ENCODE assay signal across 8 mouse cellular contexts in the genomic region with DNA sequence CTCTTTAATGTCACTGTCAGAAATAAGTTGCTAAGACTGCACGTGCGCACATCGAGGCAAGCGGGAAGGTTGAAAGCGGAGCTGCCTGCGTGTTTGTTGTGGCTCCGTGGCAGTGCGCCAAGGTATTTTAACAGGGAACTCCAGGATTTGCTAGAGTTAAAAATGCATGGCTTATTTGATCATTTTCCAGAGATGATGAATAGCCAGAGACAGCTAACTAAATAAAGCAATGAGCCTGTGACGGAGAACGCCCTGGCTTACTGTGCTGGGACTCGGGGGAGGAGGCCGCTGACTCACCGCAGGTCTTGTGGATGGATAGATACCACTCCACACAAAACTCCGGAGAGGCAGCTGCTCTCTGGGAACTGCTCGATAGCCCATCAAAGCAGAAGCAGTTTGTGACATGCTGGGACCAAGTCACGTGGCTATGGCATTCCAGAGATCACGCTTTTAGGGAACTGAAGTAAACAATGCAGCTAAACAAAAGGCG. TPM values are rescaled to one million over a fixed set of nuclear protein-coding genes. Genes with fewer than 3 reads are reported as not detected.
DNase-seq lines count a peak whose midpoint lies in the region; ATAC-seq lines count a peak whose summit lies in the region.

No protein-coding gene starts in this region.

- no peaks in the 10 kb centered on the region; the same call in 1 of the 2 replicates for H3K4me1 ChIP-seq in hindbrain, embryonic 14.5 days (replicated peaks; ENCODE audit: control insufficient read depth, insufficient read depth, low read length)

- ATAC-seq in hindbrain, embryonic 14.5 days (ENCODE audit: low FRiP score), result peak; percentile 46; the same call in 1 of the 2 replicates
- no peak for ATAC-seq in megakaryocyte, adult 5-6 weeks (ENCODE audit: poor library complexity, severe bottlenecking)

- H3K4me2 ChIP-seq in hindbrain, embryonic 14.5 days (replicated peaks), result peak overlapping the region; percentile 35

- 20% methylated on average over 18 of the region's 18 CpGs for WGBS in hindbrain, embryonic 14.5 days

- peak; percentile 93 for DNase-seq in heart, adult 11 months
- no peak for DNase-seq in heart, adult 8-10 months (ENCODE audit: low spot score)
- DNase-seq in 3T3-L1 (ENCODE audit: low read depth, low spot score), result peak; percentile 76
- DNase-seq in adrenal gland, postnatal 10 days, result peak; percentile 50
- DNase-seq in hindbrain, embryonic 14.5 days (ENCODE audit: low spot score), result peak; percentile 55
- DNase-seq in lung, postnatal 14 days, result peak; percentile 45
- DNase-seq in thymus, postnatal 4 days, result no peak

- H3K9ac ChIP-seq in hindbrain, embryonic 14.5 days, result no peak overlapping the region

- no peak overlapping the region for H3K27ac ChIP-seq in hindbrain, embryonic 14.5 days

- H3K36me3 ChIP-seq in hindbrain, embryonic 14.5 days (replicated peaks; ENCODE audit: control insufficient read depth, insufficient read depth), result no peaks in the 10 kb centered on the region

- no peaks in the 10 kb centered on the region for H3K27me3 ChIP-seq in hindbrain, embryonic 14.5 days (ENCODE audit: control insufficient read depth, insufficient read depth, low read length)

- H3K4me3 ChIP-seq in hindbrain, embryonic 14.5 days (replicated peaks; ENCODE audit: low read length), result no peak overlapping the region

- H3K9me3 ChIP-seq in hindbrain, embryonic 14.5 days (ENCODE audit: control insufficient read depth, low read length), result no peaks in the 10 kb centered on the region

RNA-seq across cellular contexts. Expression of a gene that starts 30.5 kb away (rescaled TPM):
- total RNA-seq in heart, adult 8-10 months (2022), result 1 to 10 TPM in 3 of 4 experiments, under 1 TPM in 1; 0.97 to 3.3 (median 2.9) TPM
- 1 to 10 TPM; 2.7 to 5.8 TPM for total RNA-seq in adrenal gland, postnatal 10 days (2021)
- polyA plus RNA-seq in hindbrain, embryonic 14.5 days (2014; fragmentation: Nextera tagmentation; extraction: Ambion mirVana), result 1.4 and 2.0 TPM in 2 replicates
- total RNA-seq in megakaryocyte, adult 5-6 weeks (2015), result 94.0 and 94.4 TPM in 2 replicates
- 44.4 and 60.0 TPM in 2 replicates for total RNA-seq in megakaryocyte, adult 5-6 weeks (2017)

Comparison
In these comparisons a context has a peak if more than half of its experiments do, and no peak if none do; other contexts are left out.
1. DNase-seq: peak in heart, adult 11 months (single experiment), 3T3-L1 (single experiment), adrenal gland, postnatal 10 days (single experiment), hindbrain, embryonic 14.5 days (single experiment) and lung, postnatal 14 days (single experiment); none in heart, adult 8-10 months (single experiment) and thymus, postnatal 4 days (single experiment).
2. RNA of a gene that starts 30.5 kb away (total RNA-seq): 44.4 to 94.4 TPM in megakaryocyte, adult 5-6 weeks; 2.7 to 5.8 TPM in adrenal gland, postnatal 10 days and 0.97 to 3.3 TPM in heart, adult 8-10 months; every median in the first group is over 4 times any median in the second.